7 mouse cellular contexts compared by ENCODE assay signal in the genomic region with DNA sequence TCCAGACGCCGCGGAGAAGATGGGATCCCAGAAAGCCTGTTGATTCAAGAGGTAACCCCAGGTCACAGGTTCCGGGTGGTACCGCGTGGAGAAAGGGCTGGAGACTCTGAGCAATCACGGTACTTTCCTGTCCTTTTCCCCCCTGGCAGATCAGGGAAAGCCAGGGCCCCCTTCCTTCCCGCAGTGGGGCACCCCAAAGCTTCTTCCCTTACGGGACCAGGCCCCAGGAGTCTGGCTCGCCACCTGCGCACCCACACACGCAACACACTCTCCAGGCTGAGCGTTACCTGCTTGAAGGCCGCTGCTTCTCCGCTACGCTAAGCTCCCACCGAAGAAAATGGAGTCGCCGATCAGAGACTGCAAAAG. TPM values are rescaled to one million over a fixed set of nuclear protein-coding genes. Genes with fewer than 3 reads are reported as not detected.
A peak's percentile ranks its signal among the peaks of the same experiment; 100 is the strongest.
DNase-seq lines count a peak whose midpoint lies in the region; ATAC-seq and TF ChIP-seq lines count a peak whose summit lies in the region.

No protein-coding gene starts in this region.

- H3K27ac ChIP-seq in embryonic fibroblast, embryonic 13.5 days (ENCODE audit: insufficient read depth, low read length): peak overlapping the region; percentile 96; the same call in 1 of the 2 replicates
- H3K27ac ChIP-seq in limb, embryonic 11.5 days (replicated peaks; ENCODE audit: low read depth, low read length): peak overlapping the region; percentile 56; the same call in 1 of the 2 replicates
- peak overlapping the region; percentile 100 for H3K27ac ChIP-seq in olfactory bulb, adult 2 months (ENCODE audit: insufficient read depth, low read depth, low read length)

- peak overlapping the region; percentile 74 for H3K4me2 ChIP-seq in limb, embryonic 11.5 days (ENCODE audit: low read depth, severe bottlenecking)

- WGBS in limb, embryonic 11.5 days: under 1% methylated on average over 19 of the region's 19 CpGs
- WGBS in olfactory bulb, adult 2 months: under 1% methylated on average over 19 of the region's 19 CpGs

- H3K27me3 ChIP-seq in megakaryocyte, embryonic 14.5 days (replicated peaks): no peaks in the 10 kb centered on the region
- H3K27me3 ChIP-seq in limb, embryonic 11.5 days (ENCODE audit: control insufficient read depth, insufficient read depth, low read length): no peaks in the 10 kb centered on the region

- peaks cover 29% of the 10 kb centered on the region for H3K36me3 ChIP-seq in megakaryocyte, embryonic 14.5 days (replicated peaks; ENCODE audit: low read length)
- peaks cover 2% of the 10 kb centered on the region; the same call in 1 of the 2 replicates for H3K36me3 ChIP-seq in limb, embryonic 11.5 days (ENCODE audit: control insufficient read depth, insufficient read depth, low read length)

- H3K9ac ChIP-seq in limb, embryonic 11.5 days (ENCODE audit: low read length): peak overlapping the region; percentile 72

- no peak for ATAC-seq in megakaryocyte, adult 5-6 weeks (ENCODE audit: poor library complexity, severe bottlenecking)
- 0 out of 2 replicates have a peak, but pooled peaks have one; percentile 8 for ATAC-seq in limb, embryonic 11.5 days (ENCODE audit: insufficient number of reproducible peaks, low FRiP score, low TSS enrichment, low read depth)
- ATAC-seq in megakaryocyte-erythroid progenitor cell, adult 5-6 weeks (replicated peaks; ENCODE audit: low FRiP score, low TSS enrichment, poor library complexity, severe bottlenecking): no peak; the same call in 1 of the 2 replicates

- H3K9me3 ChIP-seq in megakaryocyte, embryonic 14.5 days: no peaks in the 10 kb centered on the region
- H3K9me3 ChIP-seq in limb, embryonic 11.5 days (ENCODE audit: control insufficient read depth, low read length): no peaks in the 10 kb centered on the region

- no peak for TF ChIP-seq CTCF in embryonic fibroblast, embryonic 13.5 days (IDR thresholded peaks at IDR 0.05; ENCODE audit: borderline replicate concordance, insufficient read depth, low read length)
- TF ChIP-seq CTCF in olfactory bulb, adult 2 months (IDR thresholded peaks at IDR 0.05; ENCODE audit: insufficient read depth, low read depth, low read length): no peak

- H3K4me3 ChIP-seq in megakaryocyte, embryonic 14.5 days (replicated peaks): peak overlapping the region; percentile 99
- H3K4me3 ChIP-seq in embryonic fibroblast, embryonic 13.5 days (ENCODE audit: insufficient read depth, low read length): peak overlapping the region; percentile 78
- peak overlapping the region; percentile 80 for H3K4me3 ChIP-seq in limb, embryonic 11.5 days (ENCODE audit: low read depth, low read length)
- H3K4me3 ChIP-seq in olfactory bulb, adult 2 months (ENCODE audit: insufficient read depth, low read depth, low read length): peak overlapping the region; percentile 75

- peaks cover 70% of the 10 kb centered on the region for H3K4me1 ChIP-seq in megakaryocyte, embryonic 14.5 days
- H3K4me1 ChIP-seq in embryonic fibroblast, embryonic 13.5 days (ENCODE audit: control insufficient read depth, insufficient read depth, low read length): peaks cover 2% of the 10 kb centered on the region; the same call in 1 of the 2 replicates
- H3K4me1 ChIP-seq in limb, embryonic 11.5 days (ENCODE audit: control insufficient read depth, insufficient read depth, low read length): peaks cover 5% of the 10 kb centered on the region
- peaks cover 17% of the 10 kb centered on the region for H3K4me1 ChIP-seq in olfactory bulb, adult 2 months (ENCODE audit: control insufficient read depth, insufficient read depth, low read length)

- TF ChIP-seq POLR2A in embryonic fibroblast, embryonic 13.5 days (IDR thresholded peaks at IDR 0.05; ENCODE audit: low read depth, low read length): no peak
- TF ChIP-seq POLR2A in olfactory bulb, adult 2 months (IDR thresholded peaks at IDR 0.05; ENCODE audit: insufficient read depth, low read depth, low read length): no peak

- no peak for DNase-seq in limb, embryonic 11.5 days (ENCODE audit: low spot score)
- DNase-seq in cerebellum, adult 11-12 months: no peak

RNA-seq across cellular contexts. Expression of gene Sdf2, which starts 0.3 kb away (rescaled TPM):
- polyA plus RNA-seq in megakaryocyte, embryonic 14.5 days (2012; ENCODE audit: insufficient read depth, low replicate concordance): 13.1 and 13.3 TPM in 2 replicates
- 64.3 and 75.1 TPM in 2 replicates for total RNA-seq in megakaryocyte, adult 5-6 weeks (2015)
- total RNA-seq in megakaryocyte, adult 5-6 weeks (2017): 44.1 and 50.1 TPM in 2 replicates
- polyA plus RNA-seq in embryonic fibroblast, embryonic 13.5 days (2011; ENCODE audit: insufficient read length, low read depth, missing spikeins): 65.4 and 67.3 TPM in 2 replicates
- 44.0 and 44.9 TPM in 2 replicates for polyA plus RNA-seq in limb, embryonic 11.5 days (2014; fragmentation: Nextera tagmentation; extraction: Ambion mirVana)
- polyA plus RNA-seq in olfactory bulb, adult 2 months (2012; ENCODE audit: insufficient read depth, insufficient read length, low replicate concordance, missing spikeins): not detected in 2 replicates
- total RNA-seq in megakaryocyte-erythroid progenitor cell, adult 5-6 weeks (2014; fragmentation: Nextera tagmentation): 42.1 and 49.5 TPM in 2 replicates
- 44.9 and 45.7 TPM in 2 replicates for total RNA-seq in megakaryocyte-erythroid progenitor cell, adult 5-6 weeks (2017)

RNA-seq across cellular contexts. Expression of gene Supt6, which starts 0.5 kb away (rescaled TPM):
- 95.6 and 155 TPM in 2 replicates for polyA plus RNA-seq in megakaryocyte, embryonic 14.5 days (2012; ENCODE audit: insufficient read depth, low replicate concordance)
- 28.3 and 28.7 TPM in 2 replicates for total RNA-seq in megakaryocyte, adult 5-6 weeks (2015)
- 27.2 and 36.4 TPM in 2 replicates for total RNA-seq in megakaryocyte, adult 5-6 weeks (2017)
- 56.1 and 57.8 TPM in 2 replicates for polyA plus RNA-seq in embryonic fibroblast, embryonic 13.5 days (2011; ENCODE audit: insufficient read length, low read depth, missing spikeins)
- polyA plus RNA-seq in limb, embryonic 11.5 days (2014; fragmentation: Nextera tagmentation; extraction: Ambion mirVana): 30.8 and 34.1 TPM in 2 replicates
- 62.3 TPM in 1 of 2 replicates, not detected in the other for polyA plus RNA-seq in olfactory bulb, adult 2 months (2012; ENCODE audit: insufficient read depth, insufficient read length, low replicate concordance, missing spikeins)
- 51.1 and 51.9 TPM in 2 replicates for total RNA-seq in megakaryocyte-erythroid progenitor cell, adult 5-6 weeks (2014; fragmentation: Nextera tagmentation)
- total RNA-seq in megakaryocyte-erythroid progenitor cell, adult 5-6 weeks (2017): 46.0 and 52.5 TPM in 2 replicates

RNA-seq across cellular contexts. Expression of gene 2610507B11Rik, which starts 16.3 kb away (rescaled TPM):
- polyA plus RNA-seq in megakaryocyte, embryonic 14.5 days (2012; ENCODE audit: insufficient read depth, low replicate concordance): 17.1 and 39.7 TPM in 2 replicates
- total RNA-seq in megakaryocyte, adult 5-6 weeks (2015): 33.7 and 43.5 TPM in 2 replicates
- 54.6 and 57.2 TPM in 2 replicates for total RNA-seq in megakaryocyte, adult 5-6 weeks (2017)
- polyA plus RNA-seq in embryonic fibroblast, embryonic 13.5 days (2011; ENCODE audit: insufficient read length, low read depth, missing spikeins): 81.8 and 86.7 TPM in 2 replicates
- 71.5 and 72.6 TPM in 2 replicates for polyA plus RNA-seq in limb, embryonic 11.5 days (2014; fragmentation: Nextera tagmentation; extraction: Ambion mirVana)
- 122 and 503 TPM in 2 replicates for polyA plus RNA-seq in olfactory bulb, adult 2 months (2012; ENCODE audit: insufficient read depth, insufficient read length, low replicate concordance, missing spikeins)
- total RNA-seq in megakaryocyte-erythroid progenitor cell, adult 5-6 weeks (2014; fragmentation: Nextera tagmentation): 91.6 and 110 TPM in 2 replicates
- 55.5 and 72.4 TPM in 2 replicates for total RNA-seq in megakaryocyte-erythroid progenitor cell, adult 5-6 weeks (2017)

RNA-seq across cellular contexts. Expression of gene BC030499, which starts 45.4 kb away (rescaled TPM):
- polyA plus RNA-seq in megakaryocyte, embryonic 14.5 days (2012; ENCODE audit: insufficient read depth, low replicate concordance): not detected in 2 replicates
- total RNA-seq in megakaryocyte, adult 5-6 weeks (2015): 0.56 TPM in 1 of 2 replicates, not detected in the other
- total RNA-seq in megakaryocyte, adult 5-6 weeks (2017): 0.18 and 0.77 TPM in 2 replicates
- polyA plus RNA-seq in embryonic fibroblast, embryonic 13.5 days (2011; ENCODE audit: insufficient read length, low read depth, missing spikeins): 0.45 and 0.63 TPM in 2 replicates
- 0.09 and 0.16 TPM in 2 replicates for polyA plus RNA-seq in limb, embryonic 11.5 days (2014; fragmentation: Nextera tagmentation; extraction: Ambion mirVana)
- not detected in 2 replicates for polyA plus RNA-seq in olfactory bulb, adult 2 months (2012; ENCODE audit: insufficient read depth, insufficient read length, low replicate concordance, missing spikeins)
- total RNA-seq in megakaryocyte-erythroid progenitor cell, adult 5-6 weeks (2014; fragmentation: Nextera tagmentation): 0.55 and 1.3 TPM in 2 replicates
- total RNA-seq in megakaryocyte-erythroid progenitor cell, adult 5-6 weeks (2017): 0.50 and 0.89 TPM in 2 replicates

RNA-seq across cellular contexts. Expression of gene Proca1, which starts 52.1 kb away (rescaled TPM):
- polyA plus RNA-seq in megakaryocyte, embryonic 14.5 days (2012; ENCODE audit: insufficient read depth, low replicate concordance): 0.22 TPM in 1 of 2 replicates, not detected in the other
- total RNA-seq in megakaryocyte, adult 5-6 weeks (2015): 0.62 and 1.6 TPM in 2 replicates
- total RNA-seq in megakaryocyte, adult 5-6 weeks (2017): 1.1 and 1.3 TPM in 2 replicates
- 0.92 and 1.7 TPM in 2 replicates for polyA plus RNA-seq in embryonic fibroblast, embryonic 13.5 days (2011; ENCODE audit: insufficient read length, low read depth, missing spikeins)
- polyA plus RNA-seq in limb, embryonic 11.5 days (2014; fragmentation: Nextera tagmentation; extraction: Ambion mirVana): 0.84 and 1.3 TPM in 2 replicates
- not detected in 2 replicates for polyA plus RNA-seq in olfactory bulb, adult 2 months (2012; ENCODE audit: insufficient read depth, insufficient read length, low replicate concordance, missing spikeins)
- total RNA-seq in megakaryocyte-erythroid progenitor cell, adult 5-6 weeks (2014; fragmentation: Nextera tagmentation): not detected in 2 replicates
- 1.2 TPM in 1 of 2 replicates, not detected in the other for total RNA-seq in megakaryocyte-erythroid progenitor cell, adult 5-6 weeks (2017)
